Mouse (Mus musculus) stomach, postnatal 0 days (tissue): ENCODE measurements around the gene Taok3.

Experiments
- CTCF ChIP-seq: IDR thresholded peaks from 2 replicates; pipeline ENCODE4 v1.5.1; 2016; ENCODE audit warnings: antibody characterized with exemption, low read depth, mild to moderate bottlenecking, moderate library complexity
- EP300 ChIP-seq: optimal IDR thresholded peaks from 2 replicates; pipeline ENCODE3; 2016; ENCODE audit warnings: antibody characterized with exemption

- no peak for TF ChIP-seq CTCF
- no peak for TF ChIP-seq EP300
Observed at GRCm38 (mm10) chr5:117118220-117118619, 1.7 kb upstream of the Taok3 start.
